Mouse (Mus musculus) MEL (cell line): Measurements from ENCODE around the gene Prdm12. TPM values are rescaled to one million over a fixed set of nuclear protein-coding genes. Genes with fewer than 3 reads are reported as not detected.
A peak's percentile ranks its signal among the peaks of the same experiment; 100 is the strongest.

Source experiments
- DNase-seq: peaks from one replicate; pipeline ENCODE4 v3.0.0; 2011; ENCODE audit warnings: low read depth, low spot score
- H3K27ac ChIP-seq: 2 replicates; pipeline ENCODE4 v1.5.1; 2012; ENCODE audit warnings: low read depth, mild to moderate bottlenecking, control low read depth, low read length, moderate library complexity; ENCODE audit not compliant: control insufficient read depth
- H3K27me3 ChIP-seq, 2 experiments: fragments of 150-350 bp in 1 of 2; sonication (generic) in 1 of 2; 2 replicates each; pipeline ENCODE4 v1.6.1; 2012; ENCODE audit warnings: low read length in 2 of 2, mild to moderate bottlenecking in 2 of 2, improper control_type of control experiment in 1 of 2, moderate library complexity in 1 of 2; ENCODE audit not compliant: insufficient read depth in 2 of 2, control insufficient read depth in 1 of 2
- H3K36me3 ChIP-seq, 2 experiments: 2 replicates each; pipeline ENCODE4 v1.6.1; 2012 to 2014; ENCODE audit warnings: low read length in 2 of 2, improper control_type of control experiment in 1 of 2, inconsistent platforms in 1 of 2, mild to moderate bottlenecking in 1 of 2; ENCODE audit not compliant: insufficient read depth in 2 of 2, control insufficient read depth in 1 of 2
- H3K4me1 ChIP-seq, 2 experiments: fragments of 150-350 bp in 1 of 2; sonication (generic) in 1 of 2; 2 replicates each; pipeline ENCODE4 v1.6.1; 2012; ENCODE audit warnings: low read length in 2 of 2, improper control_type of control experiment in 1 of 2, mild to moderate bottlenecking in 1 of 2; ENCODE audit not compliant: insufficient read depth in 2 of 2, control insufficient read depth in 1 of 2
- H3K4me3 ChIP-seq, 2 experiments: fragments of 150-350 bp in 1 of 2; sonication (generic) in 1 of 2; 2 replicates each; pipeline ENCODE4 v1.5.1; 2012; ENCODE audit warnings: low read depth in 2 of 2, low read length in 2 of 2, mild to moderate bottlenecking in 2 of 2, moderate library complexity in 2 of 2, control low read depth in 1 of 2, improper control_type of control experiment in 1 of 2; ENCODE audit not compliant: control insufficient read depth in 1 of 2, insufficient read depth in 1 of 2
- H3K79me2 ChIP-seq: 2 replicates; pipeline ENCODE4 v1.6.1; 2012; ENCODE audit warnings: mild to moderate bottlenecking, low read length, moderate library complexity; ENCODE audit not compliant: control insufficient read depth, poor library complexity, insufficient read depth
- H3K9ac ChIP-seq: 2 replicates; pipeline ENCODE4 v1.6.1; 2012; ENCODE audit warnings: low read depth, mild to moderate bottlenecking, control low read depth, low read length, moderate library complexity; ENCODE audit not compliant: control insufficient read depth, poor library complexity, severe bottlenecking
- H3K9me3 ChIP-seq: fragments of 150-350 bp; sonication (generic); replicated peaks from 2 replicates; pipeline ENCODE4 v1.6.1; 2012; ENCODE audit warnings: mild to moderate bottlenecking, low read length, improper control_type of control experiment, moderate library complexity; ENCODE audit not compliant: insufficient read depth
- BHLHE40 ChIP-seq: IDR thresholded peaks from 2 replicates; pipeline ENCODE4 v1.6.1; 2012; ENCODE audit warnings: low read depth, mild to moderate bottlenecking, inconsistent platforms, low read length, improper control_type of control experiment, borderline replicate concordance
- CHD1 ChIP-seq: IDR thresholded peaks from 2 replicates; pipeline ENCODE4 v1.6.1; 2012; ENCODE audit warnings: low read depth, mild to moderate bottlenecking, inconsistent platforms, low read length, improper control_type of control experiment
- CHD2 ChIP-seq: IDR thresholded peaks from 2 replicates; pipeline ENCODE4 v1.6.1; 2011; ENCODE audit warnings: low read length, improper control_type of control experiment
- CTCF ChIP-seq, 3 experiments: IDR thresholded peaks in 2 of 3; conservative IDR thresholded peaks in 1 of 3; 2 replicates each; pipeline ENCODE4 v1.5.1; 2011 to 2012; ENCODE audit warnings: low read length in 3 of 3, low read depth in 2 of 3, mild to moderate bottlenecking in 2 of 3, improper control_type of control experiment in 1 of 3, inconsistent platforms in 1 of 3, mixed read lengths in 1 of 3, moderate library complexity in 1 of 3; ENCODE audit not compliant: control insufficient read depth in 1 of 3, insufficient read depth in 1 of 3, poor library complexity in 1 of 3, severe bottlenecking in 1 of 3
- ELF1 ChIP-seq: IDR thresholded peaks from 2 replicates; pipeline ENCODE4 v1.6.1; 2014; ENCODE audit warnings: low read depth, mild to moderate bottlenecking, inconsistent platforms, low read length, improper control_type of control experiment, moderate library complexity
- EP300 ChIP-seq, 2 experiments: IDR thresholded peaks; 2 replicates each; pipeline ENCODE4 v1.6.1; 2011; ENCODE audit warnings: improper control_type of control experiment in 2 of 2, low read length in 2 of 2, low read depth in 1 of 2, mild to moderate bottlenecking in 1 of 2
- ETS1 ChIP-seq: IDR thresholded peaks from 2 replicates; pipeline ENCODE4 v1.6.1; 2012; ENCODE audit warnings: low read depth, mild to moderate bottlenecking, inconsistent platforms, low read length, improper control_type of control experiment, moderate library complexity
- GABPA ChIP-seq: IDR thresholded peaks from 2 replicates; pipeline ENCODE4 v1.6.1; 2012; ENCODE audit warnings: low read depth, mild to moderate bottlenecking, inconsistent platforms, low read length, improper control_type of control experiment, moderate library complexity
- GATA1 ChIP-seq: IDR thresholded peaks from 2 replicates; pipeline ENCODE4 v1.6.1; 2011; ENCODE audit warnings: low read depth, low read length, improper control_type of control experiment
- HCFC1 ChIP-seq: IDR thresholded peaks from 2 replicates; pipeline ENCODE4 v1.6.1; 2012; ENCODE audit warnings: low read depth, mild to moderate bottlenecking, inconsistent platforms, low read length, improper control_type of control experiment, moderate library complexity
- JUND ChIP-seq: IDR thresholded peaks from 2 replicates; pipeline ENCODE4 v1.6.1; 2011; ENCODE audit warnings: low read depth, mild to moderate bottlenecking, improper control_type of control experiment, low read length
- KAT2A ChIP-seq: conservative IDR thresholded peaks from 2 replicates; pipeline ENCODE4 v1.6.1; 2012; ENCODE audit warnings: low read depth, low read length, improper control_type of control experiment, inconsistent platforms
- MAFK ChIP-seq: IDR thresholded peaks from 2 replicates; pipeline ENCODE4 v1.6.1; 2011; ENCODE audit warnings: low read depth, mild to moderate bottlenecking, low read length, improper control_type of control experiment, borderline replicate concordance
- MAX ChIP-seq: IDR thresholded peaks from 2 replicates; pipeline ENCODE4 v1.6.1; 2011; ENCODE audit warnings: low read length, improper control_type of control experiment
- MAZ ChIP-seq: IDR thresholded peaks from 2 replicates; pipeline ENCODE4 v1.6.1; 2012; ENCODE audit warnings: low read depth, mild to moderate bottlenecking, inconsistent platforms, low read length, improper control_type of control experiment
- MEF2A ChIP-seq: IDR thresholded peaks from 2 replicates; pipeline ENCODE4 v1.6.1; 2014; ENCODE audit warnings: low read depth, mild to moderate bottlenecking, inconsistent platforms, low read length, improper control_type of control experiment; ENCODE audit not compliant: poor library complexity, insufficient replicate concordance, severe bottlenecking; ENCODE audit errors: extremely low read depth
- MXI1 ChIP-seq: IDR thresholded peaks from 2 replicates; pipeline ENCODE4 v1.6.1; 2011; ENCODE audit warnings: mild to moderate bottlenecking, low read depth, low read length, improper control_type of control experiment
- MYB ChIP-seq: IDR thresholded peaks from 2 replicates; pipeline ENCODE4 v1.6.1; 2011; ENCODE audit warnings: mild to moderate bottlenecking, low read depth, low read length, improper control_type of control experiment
- MYC ChIP-seq: IDR thresholded peaks from 2 replicates; pipeline ENCODE4 v1.6.1; 2011; ENCODE audit warnings: low read depth, mild to moderate bottlenecking, low read length, improper control_type of control experiment, moderate library complexity
- NELFE ChIP-seq: IDR thresholded peaks from 2 replicates; pipeline ENCODE4 v1.6.1; 2011; ENCODE audit warnings: low read depth, low read length, improper control_type of control experiment
- NRF1 ChIP-seq: IDR thresholded peaks from 2 replicates; pipeline ENCODE4 v1.6.1; 2014; ENCODE audit warnings: low read depth, mild to moderate bottlenecking, inconsistent platforms, low read length, improper control_type of control experiment, moderate library complexity; ENCODE audit not compliant: poor library complexity, insufficient read depth, severe bottlenecking
- POLR2A ChIP-seq, 2 experiments: IDR thresholded peaks; 2 replicates each; pipeline ENCODE4 v1.6.1; 2011 to 2012; ENCODE audit warnings: low read length in 2 of 2, mild to moderate bottlenecking in 2 of 2, control low read depth in 1 of 2, improper control_type of control experiment in 1 of 2, low read depth in 1 of 2, moderate library complexity in 1 of 2; ENCODE audit not compliant: control insufficient read depth in 1 of 2, insufficient read depth in 1 of 2, poor library complexity in 1 of 2
- POLR2AphosphoS2 ChIP-seq: IDR thresholded peaks from 2 replicates; pipeline ENCODE4 v1.6.1; 2011; ENCODE audit warnings: low read length, improper control_type of control experiment
- RAD21 ChIP-seq: IDR thresholded peaks from 2 replicates; pipeline ENCODE4 v1.6.1; 2011; ENCODE audit warnings: mild to moderate bottlenecking, low read depth, low read length, improper control_type of control experiment
- TCF12 ChIP-seq: IDR thresholded peaks from 2 replicates; pipeline ENCODE4 v1.6.1; 2014; ENCODE audit warnings: low read depth, mild to moderate bottlenecking, inconsistent platforms, low read length, improper control_type of control experiment, moderate library complexity
- UBTF ChIP-seq: IDR thresholded peaks from 2 replicates; pipeline ENCODE4 v1.6.1; 2012; ENCODE audit warnings: low read depth, mild to moderate bottlenecking, inconsistent platforms, low read length, improper control_type of control experiment, moderate library complexity, borderline replicate concordance; ENCODE audit not compliant: insufficient read depth
- USF1 ChIP-seq: IDR thresholded peaks from 2 replicates; pipeline ENCODE4 v1.6.1; 2014; ENCODE audit warnings: low read depth, mild to moderate bottlenecking, inconsistent platforms, low read length, improper control_type of control experiment, moderate library complexity
- USF2 ChIP-seq, 2 experiments: IDR thresholded peaks; 2 replicates each; pipeline ENCODE4 v1.6.1; 2011 to 2012; ENCODE audit warnings: improper control_type of control experiment in 2 of 2, low read length in 2 of 2, borderline replicate concordance in 1 of 2, inconsistent platforms in 1 of 2, low read depth in 1 of 2, mild to moderate bottlenecking in 1 of 2; ENCODE audit not compliant: insufficient read depth in 1 of 2
- ZC3H11A ChIP-seq: IDR thresholded peaks from 2 replicates; pipeline ENCODE4 v1.6.1; 2012; ENCODE audit warnings: low read depth, mild to moderate bottlenecking, inconsistent platforms, low read length, improper control_type of control experiment
- ZMIZ1 ChIP-seq: IDR thresholded peaks from 2 replicates; pipeline ENCODE4 v1.6.1; 2012; ENCODE audit warnings: low read depth, mild to moderate bottlenecking, inconsistent platforms, low read length, improper control_type of control experiment, moderate library complexity
- ZNF384 ChIP-seq: IDR thresholded peaks from 2 replicates; pipeline ENCODE4 v1.6.1; 2012; ENCODE audit warnings: low read depth, mild to moderate bottlenecking, inconsistent platforms, low read length, improper control_type of control experiment
- polyA plus RNA-seq, 2 experiments: library from polyadenylated mRNA; stranded (reverse) in 1 of 2; unstranded in 1 of 2; fragments of >175 nt in 1 of 2; fragments of >200 nt in 1 of 2; gene quantifications; 2 replicates each; pipeline versions ENCODE4 v1.2.1 to v1.2.4; 2012; ENCODE audit warnings: low replicate concordance in 2 of 2, low read depth in 1 of 2; ENCODE audit not compliant: insufficient read length in 2 of 2, insufficient read depth in 1 of 2, missing spikeins in 1 of 2
- total RNA-seq: library from RNA; depleted of rRNA; stranded (reverse); fragments of 300-350 nt; gene quantifications from 2 replicates; pipeline ENCODE4 v1.2.3, GENCODE M21; 2012

Gene Prdm12
- total and polyA plus RNA-seq, 3 experiments, result not detected

DNA sequence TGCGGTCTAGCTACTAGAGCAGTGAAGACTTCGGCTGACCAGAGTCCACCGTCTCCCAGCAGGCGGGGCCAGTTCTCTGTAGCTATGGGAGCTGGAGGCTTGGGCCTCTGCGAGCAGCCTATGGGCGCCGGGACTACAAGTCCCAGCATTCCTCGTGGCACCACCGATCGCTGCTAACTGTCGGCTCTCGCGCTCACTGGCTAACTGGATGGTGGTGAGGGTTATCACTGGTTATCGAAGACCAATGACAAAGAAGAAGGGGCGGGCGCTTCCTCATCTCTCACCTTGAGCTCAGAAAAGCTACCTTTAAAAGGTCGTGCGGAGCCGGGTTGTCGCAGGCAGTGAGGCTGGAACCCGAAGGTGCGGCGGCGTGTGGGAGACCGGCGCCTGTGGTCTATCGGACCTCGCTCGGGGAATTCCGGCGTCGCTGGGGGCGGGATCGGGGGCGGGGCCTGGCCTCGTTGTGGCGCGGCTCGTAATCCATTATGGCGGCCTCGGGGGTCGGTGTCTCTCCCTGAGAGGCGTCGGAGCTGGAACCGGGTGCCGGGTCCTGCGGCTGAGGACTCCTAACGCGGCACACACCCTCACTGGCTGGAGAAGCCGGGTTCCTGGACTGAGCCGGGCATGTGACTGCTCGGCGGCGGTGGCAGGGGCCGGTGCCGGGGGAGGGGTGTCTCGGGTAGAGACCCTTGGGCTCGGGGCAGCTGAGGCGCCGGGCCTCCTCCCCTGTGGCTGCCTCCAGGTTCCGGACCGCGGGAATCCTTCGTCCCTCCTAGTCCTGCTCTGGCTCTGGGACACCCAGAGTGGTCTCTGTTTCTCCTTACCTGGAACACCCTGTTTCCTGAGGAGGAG is 48.5 kb downstream of the Prdm12 start, which contains the start of gene Abl1 (continued):
- TF ChIP-seq MXI1 (no peak; the same call in 1 of the 2 replicates), POLR2A (IDR thresholded peaks at IDR 0.05; ENCODE audit: control insufficient read depth in 1 of 2, insufficient read depth in 1 of 2, low read depth in 1 of 2, low read length in 2 of 2, poor library complexity in 1 of 2) (peak; percentile 81 to 83), NRF1 (peak; percentile 46; the same call in 1 of the 2 replicates), ZMIZ1 (peak; percentile 57; the same call in 1 of the 2 replicates)

- H3K9me3 ChIP-seq, result no peaks in the 10 kb centered on the region
- H3K36me3 ChIP-seq, result peaks cover 0 to 18% of the 10 kb centered on the region in 2 experiments; a peak in 3 of 4 replicates
- peak overlapping the region; percentile 94 for H3K27ac ChIP-seq
- no peaks in the 10 kb centered on the region for H3K27me3 ChIP-seq
- H3K9ac ChIP-seq, result peak overlapping the region; percentile 97
- peaks cover 5 to 14% of the 10 kb centered on the region in 2 experiments for H3K4me1 ChIP-seq
- H3K4me3 ChIP-seq, result peak overlapping the region; percentile 74 to 80
- DNase-seq, result peak; percentile 80
- peaks cover 25% of the 10 kb centered on the region for H3K79me2 ChIP-seq
- TF ChIP-seq MAFK (no peak), USF1 (no peak), MAX (no peak), CHD1 (peak; percentile 70; the same call in 1 of the 2 replicates), ZMIZ1 (no peak), POLR2A (IDR thresholded peaks at IDR 0.05; ENCODE audit: control insufficient read depth in 1 of 2, insufficient read depth in 1 of 2, low read depth in 1 of 2, low read length in 2 of 2, poor library complexity in 1 of 2) (peak in 1 of 2 experiments; percentile 21; a peak in 1 of 4 replicates), KAT2A (no peak), USF2 (IDR thresholded peaks at IDR 0.05; ENCODE audit: borderline replicate concordance in 1 of 2, insufficient read depth in 1 of 2, low read depth in 1 of 2, low read length in 2 of 2) (no peak), GABPA (no peak), GATA1 (peak; percentile 76), ELF1 (no peak), MYB (no peak), JUND (no peak), MXI1 (peak; percentile 72), RAD21 (no peak), CTCF (IDR thresholded peaks at IDR 0.05 in 2 of 3, conservative IDR thresholded peaks at IDR 0.05 in 1 of 3; ENCODE audit: control insufficient read depth in 1 of 3, insufficient read depth in 1 of 3, low read depth in 2 of 3, low read length in 3 of 3, poor library complexity in 1 of 3, severe bottlenecking in 1 of 3) (no peak), ZNF384 (no peak), MAZ (no peak), MEF2A (no peak), NRF1 (no peak), CHD2 (no peak), ETS1 (peak; percentile 63), EP300 (IDR thresholded peaks at IDR 0.05; ENCODE audit: low read depth in 1 of 2, low read length in 2 of 2) (peak; percentile 66 to 75; a peak in 3 of 4 replicates), ZC3H11A (no peak), NELFE (peak; percentile 50; the same call in 1 of the 2 replicates), UBTF (no peak), HCFC1 (peak; percentile 48; the same call in 1 of the 2 replicates), MYC (peak; percentile 18; the same call in 1 of the 2 replicates), TCF12 (peak; percentile 67; the same call in 1 of the 2 replicates), POLR2AphosphoS2 (no peak), BHLHE40 (no peak)
Observed at GRCm38 (mm10) chr2:31689045-31689444, 49.2 kb downstream of the Prdm12 start.
